Mouse (Mus musculus) midbrain, postnatal 0 days (tissue): ENCODE measurements around the gene Mael. TPM values are rescaled to one million over a fixed set of nuclear protein-coding genes. Genes with fewer than 3 reads are reported as not detected.

Experiments
- ATAC-seq: fragments of 200-750 bp; cut with Nextera tagmentation; 2 replicates; pipeline ENCODE4 v1.8.0; 2017; ENCODE audit warnings: moderate number of reproducible peaks, mild to moderate bottlenecking, moderate TSS enrichment, moderate library complexity; ENCODE audit not compliant: low FRiP score
- DNase-seq: peaks from one replicate; pipeline ENCODE4 v3.0.0-alpha.2; 2015; ENCODE audit warnings: low spot score
- H3K27ac ChIP-seq: fragments of 300-500 bp; sonication (generic); 2 replicates; pipeline ENCODE4 v1.5.1; 2014; ENCODE audit warnings: low read depth, mild to moderate bottlenecking, low read length, mixed read lengths
- H3K27me3 ChIP-seq: fragments of 300-500 bp; sonication (generic); 2 replicates; pipeline ENCODE4 v1.6.1; 2014; ENCODE audit warnings: low read length, control low read depth, mixed read lengths; ENCODE audit not compliant: insufficient read depth
- H3K36me3 ChIP-seq: fragments of 300-500 bp; sonication (generic); 2 replicates; pipeline ENCODE4 v1.6.1; 2014; ENCODE audit warnings: low read length, control low read depth, mixed read lengths; ENCODE audit not compliant: insufficient read depth
- H3K4me1 ChIP-seq: fragments of 300-500 bp; sonication (generic); 2 replicates; pipeline ENCODE4 v1.6.1; 2014; ENCODE audit warnings: mild to moderate bottlenecking, control low read depth, antibody characterized with exemption, low read length, mixed read lengths; ENCODE audit not compliant: insufficient read depth
- H3K4me2 ChIP-seq: fragments of 300-500 bp; sonication (generic); 2 replicates; pipeline ENCODE4 v1.6.1; 2014; ENCODE audit warnings: low read depth, mild to moderate bottlenecking, low read length, mixed read lengths; ENCODE audit not compliant: poor library complexity, severe bottlenecking
- H3K4me3 ChIP-seq: fragments of 300-500 bp; sonication (generic); 2 replicates; pipeline ENCODE4 v1.5.1; 2014; ENCODE audit warnings: low read depth, mild to moderate bottlenecking, low read length, moderate library complexity
- H3K9ac ChIP-seq: fragments of 300-500 bp; sonication (generic); replicated peaks from 2 replicates; pipeline ENCODE4 v1.6.1; 2014; ENCODE audit warnings: mild to moderate bottlenecking, low read length, moderate library complexity, mixed read lengths; ENCODE audit not compliant: poor library complexity, severe bottlenecking
- H3K9me3 ChIP-seq: fragments of 300-500 bp; sonication (generic); 2 replicates; pipeline ENCODE4 v1.6.1; 2016; ENCODE audit warnings: low read length, control low read depth
- CTCF ChIP-seq: IDR thresholded peaks from 2 replicates; pipeline ENCODE4 v1.5.1; 2016; ENCODE audit warnings: antibody characterized with exemption, mild to moderate bottlenecking
- WGBS: fragments of 180-500 bp; shearing (Covaris S2); extraction: QIAGEN DNeasy Blood & Tissue Kit; methylation state at CpG from one replicate; pipeline ENCODE4 v1.1.7; 2014; 5-methylcytosine and 5-hydroxymethylcytosine counted together
- polyA plus RNA-seq: library from polyadenylated mRNA; unstranded; fragments of >200 nt; fragmentation: Nextera tagmentation; extraction: Ambion mirVana; gene quantifications from 2 replicates; pipeline ENCODE4 v1.2.1, GENCODE M21; 2015
- total RNA-seq: library from RNA; depleted of rRNA; stranded (reverse); fragments of >200 nt; gene quantifications from 2 replicates; pipeline ENCODE4 v1.2.3, GENCODE M21; 2014

Gene Mael
- total and polyA plus RNA-seq, 2 experiments from 2014 or later = 0.22 to 0.48 TPM

- Histone ChIP-seq H3K9me3 (no peaks in the 10 kb centered on the region), H3K36me3 (no peaks in the 10 kb centered on the region), H3K27me3 (no peaks in the 10 kb centered on the region), H3K4me2 (no peak overlapping the region), H3K4me3 (no peak overlapping the region), H3K9ac (no peak overlapping the region), H3K27ac (peak overlapping the region; percentile 68), H3K4me1 (peaks cover 60% of the 10 kb centered on the region)
- TF ChIP-seq CTCF = no peak
- WGBS = 25% methylated on average over 1 of the region's 1 CpGs
- peak; percentile 55 for DNase-seq
- ATAC-seq = no peak
Observed at GRCm38 (mm10) chr1:166281287-166281686, 42.7 kb upstream of the Mael start.

- DNase-seq = peak; percentile 95
- H3K4me1 ChIP-seq = peaks cover 58% of the 10 kb centered on the region
- ATAC-seq = peak; percentile 81
- no peaks in the 10 kb centered on the region for H3K36me3 ChIP-seq
- no peaks in the 10 kb centered on the region for H3K27me3 ChIP-seq
- no peak overlapping the region for H3K9ac ChIP-seq
- H3K4me2 ChIP-seq = peak overlapping the region; percentile 7; the same call in 1 of the 2 replicates
- 0% methylated on average over 1 of the region's 1 CpGs for WGBS
- H3K9me3 ChIP-seq = no peaks in the 10 kb centered on the region
- H3K4me3 ChIP-seq = no peak overlapping the region
- TF ChIP-seq CTCF = no peak
- peak overlapping the region; percentile 68 for H3K27ac ChIP-seq
Observed at GRCm38 (mm10) chr1:166280566-166280965, 42.0 kb upstream of the Mael start.

GRCm38 (mm10) chr1:166279580-166280206 is 41.1 kb upstream of the Mael start:
- peak overlapping the region; percentile 68 for H3K27ac ChIP-seq
- no peaks in the 10 kb centered on the region for H3K36me3 ChIP-seq
- H3K4me2 ChIP-seq = no peak overlapping the region
- H3K9me3 ChIP-seq = no peaks in the 10 kb centered on the region
- 0 out of 2 replicates have a peak overlapping the region, but pooled peaks have one; percentile 36 for H3K9ac ChIP-seq
- ATAC-seq = no peak
- H3K4me1 ChIP-seq = peaks cover 51% of the 10 kb centered on the region
- no peak overlapping the region for H3K4me3 ChIP-seq
- no peak for DNase-seq
- 18% methylated on average over 9 of the region's 9 CpGs for WGBS
- no peak for TF ChIP-seq CTCF
- H3K27me3 ChIP-seq = no peaks in the 10 kb centered on the region

- no peak for TF ChIP-seq CTCF
- H3K9ac ChIP-seq = no peak overlapping the region
- 20% methylated on average over 2 of the region's 2 CpGs for WGBS
- H3K4me3 ChIP-seq = no peak overlapping the region
- H3K36me3 ChIP-seq = no peaks in the 10 kb centered on the region
- H3K27me3 ChIP-seq = no peaks in the 10 kb centered on the region
- H3K27ac ChIP-seq = no peak overlapping the region; the same call in 1 of the 2 replicates
- DNase-seq (no peak), ATAC-seq (no peak)
- H3K9me3 ChIP-seq = no peaks in the 10 kb centered on the region
- H3K4me2 ChIP-seq = no peak overlapping the region
- peaks cover 45% of the 10 kb centered on the region for H3K4me1 ChIP-seq
Observed at GRCm38 (mm10) chr1:166278786-166279185, 40.2 kb upstream of the Mael start.

- ATAC-seq = no peak
- no peak for TF ChIP-seq CTCF
- Histone ChIP-seq H3K4me2 (no peak overlapping the region), H3K4me3 (no peak overlapping the region), H3K27ac (no peak overlapping the region), H3K9ac (no peak overlapping the region), H3K36me3 (peaks cover 4% of the 10 kb centered on the region; the same call in 1 of the 2 replicates), H3K4me1 (no peaks in the 10 kb centered on the region), H3K9me3 (no peaks in the 10 kb centered on the region), H3K27me3 (no peaks in the 10 kb centered on the region)
- 92% methylated on average over 5 of the region's 5 CpGs for WGBS
- DNase-seq = no peak
Observed at GRCm38 (mm10) chr1:166268218-166268617, 29.7 kb upstream of the Mael start.

- Histone ChIP-seq H3K4me2 (no peak overlapping the region), H3K4me1 (no peaks in the 10 kb centered on the region), H3K36me3 (peaks cover 4% of the 10 kb centered on the region; the same call in 1 of the 2 replicates), H3K9me3 (no peaks in the 10 kb centered on the region), H3K27ac (no peak overlapping the region), H3K27me3 (no peaks in the 10 kb centered on the region), H3K9ac (no peak overlapping the region), H3K4me3 (no peak overlapping the region)
- DNase-seq (no peak), ATAC-seq (no peak)
- no peak for TF ChIP-seq CTCF
- 97% methylated on average over 9 of the region's 9 CpGs for WGBS
Observed at GRCm38 (mm10) chr1:166266918-166267317, 28.4 kb upstream of the Mael start.
